Mouse (Mus musculus) activated CD4-positive, CD25-positive, alpha-beta regulatory T cell, adult 4 months (primary cell): ENCODE data around the gene Rad51d. TPM values are rescaled to one million over a fixed set of nuclear protein-coding genes. Genes with fewer than 3 reads are reported as not detected.

ENCODE experiments used
- polyA plus RNA-seq, 2 experiments: library from polyadenylated mRNA; unstranded; fragments of 100-300 nt; shearing (Covaris generic); gene quantifications; one replicate each; pipeline ENCODE4 v1.2.1; 2017

Rad51d gene
- polyA plus RNA-seq, 2 experiments from 2014 or later, result 21.4 to 28.1 TPM

Other genes starting within 250 kb of the Rad51d start
- gene Cct6b, start 126.3 kb downstream of the Rad51d start, polyA plus RNA-seq, result under 1 TPM in 1 of 2 experiments, not detected in 1; 0.67 TPM
- 10 to 100 TPM; 31.2 to 33.4 TPM for gene Zfp830, start 126.3 kb downstream of the Rad51d start, polyA plus RNA-seq
- 10 to 100 TPM; 15.5 to 18.6 TPM for gene Lig3, start 109.5 kb downstream of the Rad51d start, polyA plus RNA-seq
- 1 to 10 TPM; 7.9 to 9.4 TPM for gene Rffl, start 19.4 kb downstream of the Rad51d start, polyA plus RNA-seq
- gene Fndc8, start 1.5 kb upstream of the Rad51d start, polyA plus RNA-seq, result under 1 TPM in 1 of 2 experiments, not detected in 1; 0.25 TPM
- 10 to 100 TPM; 34.6 to 37.7 TPM for gene Nle1, start 17.8 kb upstream of the Rad51d start, polyA plus RNA-seq
- not detected for gene Unc45b, start 19.9 kb upstream of the Rad51d start, polyA plus RNA-seq
- gene Slfn5, start 60.7 kb upstream of the Rad51d start, polyA plus RNA-seq, result 10 to 100 TPM; 28.0 to 37.3 TPM
- gene Slfn9, start 101.2 kb upstream of the Rad51d start, polyA plus RNA-seq, result 10 to 100 TPM; 16.2 to 24.2 TPM
- gene Slfn8, start 130.2 kb upstream of the Rad51d start, polyA plus RNA-seq, result 10 to 100 TPM; 61.2 to 85.7 TPM
- gene Slfn2, start 174.5 kb upstream of the Rad51d start, polyA plus RNA-seq, result 100 to 1,000 TPM; 893 to 932 TPM
- 100 to 1,000 TPM; 280 to 284 TPM for gene Slfn1, start 226.2 kb upstream of the Rad51d start, polyA plus RNA-seq